8 mouse cellular contexts compared by ENCODE assay signal in the genomic region with DNA sequence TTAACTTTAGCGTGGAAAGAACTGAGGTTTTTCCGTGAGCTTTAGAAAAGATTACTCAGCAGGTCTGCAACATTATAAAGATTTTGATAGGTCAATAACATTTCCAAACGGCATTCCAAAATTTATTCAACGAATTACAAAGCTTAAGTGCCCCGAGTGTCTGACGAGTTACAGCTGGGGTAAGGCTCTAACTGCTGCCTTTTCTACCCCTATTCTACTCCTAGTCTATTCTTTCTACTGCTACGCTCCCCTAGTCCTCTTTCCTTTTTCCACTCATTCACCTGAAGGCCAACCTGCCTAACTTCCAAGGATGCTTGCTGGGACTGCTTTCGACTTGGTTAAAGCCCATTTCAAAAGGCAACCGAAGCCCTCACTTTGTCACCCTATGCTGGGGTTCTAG. TPM values are rescaled to one million over a fixed set of nuclear protein-coding genes. Genes with fewer than 3 reads are reported as not detected.
DNase-seq lines count a peak whose midpoint lies in the region; ATAC-seq lines count a peak whose summit lies in the region.

No protein-coding gene starts in this region.

- H3K4me2 ChIP-seq in limb, embryonic 13.5 days (replicated peaks) = peak overlapping the region; percentile 87
- peak overlapping the region; percentile 86 for H3K4me2 ChIP-seq in stomach, embryonic 15.5 days

- no peaks in the 10 kb centered on the region for H3K9me3 ChIP-seq in erythroblast, embryonic 14.5 days (ENCODE audit: control insufficient read depth, low read length)
- H3K9me3 ChIP-seq in limb, embryonic 13.5 days = no peaks in the 10 kb centered on the region
- no peaks in the 10 kb centered on the region for H3K9me3 ChIP-seq in stomach, embryonic 15.5 days

- peak overlapping the region; percentile 77 for H3K9ac ChIP-seq in limb, embryonic 13.5 days
- peak overlapping the region; percentile 29; the same call in 1 of the 2 replicates for H3K9ac ChIP-seq in stomach, embryonic 15.5 days

- H3K36me3 ChIP-seq in erythroblast, embryonic 14.5 days (ENCODE audit: control insufficient read depth) = peaks cover 20% of the 10 kb centered on the region
- peaks cover 14% of the 10 kb centered on the region for H3K36me3 ChIP-seq in limb, embryonic 13.5 days
- H3K36me3 ChIP-seq in stomach, embryonic 15.5 days = peaks cover 7% of the 10 kb centered on the region; the same call in 1 of the 2 replicates

- peak overlapping the region; percentile 33; the same call in 1 of the 2 replicates for H3K27ac ChIP-seq in limb, embryonic 13.5 days
- H3K27ac ChIP-seq in stomach, embryonic 15.5 days = peak overlapping the region; percentile 64; the same call in 1 of the 2 replicates

- peak overlapping the region; percentile 91 for H3K4me3 ChIP-seq in erythroblast, embryonic 14.5 days (replicated peaks)
- peak overlapping the region; percentile 70 for H3K4me3 ChIP-seq in limb, embryonic 13.5 days
- H3K4me3 ChIP-seq in stomach, embryonic 15.5 days (replicated peaks) = peak overlapping the region; percentile 77

- H3K4me1 ChIP-seq in erythroblast, embryonic 14.5 days (ENCODE audit: control insufficient read depth) = peaks cover 20% of the 10 kb centered on the region
- peaks cover 4% of the 10 kb centered on the region; the same call in 1 of the 2 replicates for H3K4me1 ChIP-seq in limb, embryonic 13.5 days
- H3K4me1 ChIP-seq in stomach, embryonic 15.5 days = 0 out of 2 replicates have a peak, but pooled peaks cover 2% of the 10 kb centered on the region

- ATAC-seq in erythroblast, adult 5-6 weeks (replicated peaks; ENCODE audit: low FRiP score, poor library complexity, severe bottlenecking) = no peak; the same call in 1 of the 2 replicates
- ATAC-seq in limb, embryonic 13.5 days (ENCODE audit: low FRiP score, low read depth) = no peak
- ATAC-seq in stomach, embryonic 15.5 days (ENCODE audit: insufficient read depth, low FRiP score, low read depth) = no peak

- no peaks in the 10 kb centered on the region for H3K27me3 ChIP-seq in erythroblast, embryonic 14.5 days (ENCODE audit: control insufficient read depth)
- H3K27me3 ChIP-seq in limb, embryonic 13.5 days = no peaks in the 10 kb centered on the region
- no peaks in the 10 kb centered on the region for H3K27me3 ChIP-seq in stomach, embryonic 15.5 days (replicated peaks)

- WGBS in limb, embryonic 13.5 days = 21% methylated on average over 9 of the region's 9 CpGs
- WGBS in stomach, embryonic 15.5 days = 15% methylated on average over 9 of the region's 9 CpGs

- peak; percentile 3 for DNase-seq in retina, embryonic 14.5 days (ENCODE audit: low spot score)
- no peak for DNase-seq in retina, postnatal 1 day
- no peak for DNase-seq in urinary bladder, postnatal 14 days (ENCODE audit: low spot score)
- no peak for DNase-seq in right cerebral cortex, adult 18-20 months

RNA-seq across cellular contexts. Expression of a gene that starts 0.4 kb away (rescaled TPM):
- not detected in 2 replicates for polyA plus RNA-seq in erythroblast, embryonic 14.5 days (2012)
- 1.5 TPM in 1 of 2 replicates, not detected in the other for total RNA-seq in erythroblast, adult 5-6 weeks (2015; ENCODE audit: low replicate concordance)
- 1.1 and 2.0 TPM in 2 replicates for total RNA-seq in erythroblast, adult 5-6 weeks (2017; ENCODE audit: low replicate concordance)
- polyA plus RNA-seq in limb, embryonic 13.5 days (2015; fragmentation: Nextera tagmentation; extraction: Ambion mirVana) = 1.9 and 2.3 TPM in 2 replicates
- polyA plus RNA-seq in stomach, embryonic 15.5 days (2015; fragmentation: Nextera tagmentation; extraction: Ambion mirVana) = 1.4 and 2.2 TPM in 2 replicates

RNA-seq across cellular contexts. Expression of a gene that starts 0.4 kb away (rescaled TPM):
- 0.64 and 0.77 TPM in 2 replicates for polyA plus RNA-seq in erythroblast, embryonic 14.5 days (2012)
- total RNA-seq in erythroblast, adult 5-6 weeks (2015; ENCODE audit: low replicate concordance) = 8.4 and 15.4 TPM in 2 replicates
- total RNA-seq in erythroblast, adult 5-6 weeks (2017; ENCODE audit: low replicate concordance) = 10.2 and 12.0 TPM in 2 replicates
- 22.2 and 25.2 TPM in 2 replicates for polyA plus RNA-seq in limb, embryonic 13.5 days (2015; fragmentation: Nextera tagmentation; extraction: Ambion mirVana)
- polyA plus RNA-seq in stomach, embryonic 15.5 days (2015; fragmentation: Nextera tagmentation; extraction: Ambion mirVana) = 22.1 and 23.0 TPM in 2 replicates

RNA-seq across cellular contexts. Expression of a gene that starts 32.8 kb away (rescaled TPM):
- polyA plus RNA-seq in erythroblast, embryonic 14.5 days (2012) = 0.05 and 0.09 TPM in 2 replicates
- total RNA-seq in erythroblast, adult 5-6 weeks (2015; ENCODE audit: low replicate concordance) = 2.1 and 2.7 TPM in 2 replicates
- 3.6 and 10.4 TPM in 2 replicates for total RNA-seq in erythroblast, adult 5-6 weeks (2017; ENCODE audit: low replicate concordance)
- 29.2 and 31.6 TPM in 2 replicates for polyA plus RNA-seq in limb, embryonic 13.5 days (2015; fragmentation: Nextera tagmentation; extraction: Ambion mirVana)
- 37.0 and 37.8 TPM in 2 replicates for polyA plus RNA-seq in stomach, embryonic 15.5 days (2015; fragmentation: Nextera tagmentation; extraction: Ambion mirVana)

Comparison
In these comparisons a context has a peak if more than half of its experiments do, and no peak if none do; other contexts are left out.
1. RNA of a gene that starts 0.4 kb away (polyA plus RNA-seq): 22.2 to 25.2 TPM in limb, embryonic 13.5 days and 22.1 to 23.0 TPM in stomach, embryonic 15.5 days; 0.64 to 0.77 TPM in erythroblast, embryonic 14.5 days; every median in the first group is over 10 times any median in the second.
2. RNA of a gene that starts 32.8 kb away (polyA plus RNA-seq): 37.0 to 37.8 TPM in stomach, embryonic 15.5 days and 29.2 to 31.6 TPM in limb, embryonic 13.5 days; 0.05 to 0.09 TPM in erythroblast, embryonic 14.5 days; every median in the first group is over 10 times any median in the second.
3. Peak in every context shown above with its lines, with median percentiles within 50 percentile points of each other: H3K4me3 ChIP-seq.